ENCODE assay signal across 20 mouse cellular contexts in genomic region chr12:107723860-107724320, GRCm38 (mm10).
A peak's percentile ranks its signal among the peaks of the same experiment; 100 is the strongest.
DNase-seq lines count a peak whose midpoint lies in the region; ATAC-seq lines count a peak whose summit lies in the region.
"Had no signal": no experiment of that assay in that cellular context is flagged by ENCODE, and none has a peak within 500 bp of the region (broad histone marks: within the 10 kb centered on the region; RNA-seq: fewer than 3 reads in every experiment).

No protein-coding gene starts in this region.

- no peak overlapping the region for H3K9ac ChIP-seq in hindbrain, embryonic 12.5 days
- no peak overlapping the region for H3K9ac ChIP-seq in hindbrain, embryonic 16.5 days (ENCODE audit: low read depth, low read length)
- no peak overlapping the region for H3K9ac ChIP-seq in midbrain, embryonic 15.5 days
- H3K9ac ChIP-seq: intestine, embryonic 15.5 days; neural tube, embryonic 15.5 days had no signal

- H3K36me3 ChIP-seq in hindbrain, embryonic 12.5 days = no peaks in the 10 kb centered on the region
- H3K36me3 ChIP-seq in hindbrain, embryonic 16.5 days (ENCODE audit: control insufficient read depth, insufficient read depth, low read length) = no peaks in the 10 kb centered on the region
- H3K36me3 ChIP-seq in limb, embryonic 10.5 days = no peaks in the 10 kb centered on the region
- no peaks in the 10 kb centered on the region for H3K36me3 ChIP-seq in midbrain, embryonic 15.5 days (replicated peaks)
- H3K36me3 ChIP-seq: intestine, embryonic 15.5 days; neural tube, embryonic 15.5 days had no signal

- H3K9me3 ChIP-seq in hindbrain, embryonic 12.5 days (replicated peaks) = no peaks in the 10 kb centered on the region
- 0 out of 2 replicates have a peak, but pooled peaks cover 3% of the 10 kb centered on the region for H3K9me3 ChIP-seq in hindbrain, embryonic 16.5 days (ENCODE audit: control insufficient read depth, low read length)
- no peaks in the 10 kb centered on the region for H3K9me3 ChIP-seq in limb, embryonic 10.5 days (replicated peaks)
- no peaks in the 10 kb centered on the region for H3K9me3 ChIP-seq in midbrain, embryonic 15.5 days
- H3K9me3 ChIP-seq: intestine, embryonic 15.5 days; neural tube, embryonic 15.5 days had no signal

- H3K4me1 ChIP-seq in hindbrain, embryonic 12.5 days = peaks cover 22% of the 10 kb centered on the region
- peaks cover 8% of the 10 kb centered on the region for H3K4me1 ChIP-seq in hindbrain, embryonic 16.5 days (ENCODE audit: control insufficient read depth, insufficient read depth, low read depth, low read length)
- peaks cover 37% of the 10 kb centered on the region for H3K4me1 ChIP-seq in limb, embryonic 10.5 days
- peaks cover 19% of the 10 kb centered on the region for H3K4me1 ChIP-seq in midbrain, embryonic 15.5 days
- H3K4me1 ChIP-seq: intestine, embryonic 15.5 days had no signal

- H3K4me2 ChIP-seq in hindbrain, embryonic 12.5 days (replicated peaks) = no peak overlapping the region
- H3K4me2 ChIP-seq in hindbrain, embryonic 16.5 days (ENCODE audit: low read length) = no peak overlapping the region
- H3K4me2 ChIP-seq in midbrain, embryonic 15.5 days = no peak overlapping the region; the same call in 1 of the 2 replicates
- H3K4me2 ChIP-seq: intestine, embryonic 15.5 days; neural tube, embryonic 15.5 days had no signal

- WGBS in hindbrain, embryonic 12.5 days = 43% methylated on average over 14 of the region's 14 CpGs
- 29% methylated on average over 14 of the region's 14 CpGs for WGBS in hindbrain, embryonic 16.5 days
- WGBS in limb, embryonic 10.5 days = 62% methylated on average over 14 of the region's 14 CpGs
- 19% methylated on average over 14 of the region's 14 CpGs for WGBS in midbrain, embryonic 15.5 days

- peak overlapping the region; percentile 8; the same call in 1 of the 2 replicates for H3K27ac ChIP-seq in hindbrain, embryonic 12.5 days
- H3K27ac ChIP-seq in hindbrain, embryonic 16.5 days (ENCODE audit: low read depth, low read length) = no peak overlapping the region
- peak overlapping the region; percentile 77 for H3K27ac ChIP-seq in limb, embryonic 10.5 days
- H3K27ac ChIP-seq in midbrain, embryonic 15.5 days = peak overlapping the region; percentile 53
- H3K27ac ChIP-seq: heart, adult 2 months; intestine, embryonic 15.5 days; neural tube, embryonic 15.5 days; stomach, postnatal 0 days had no signal

- H3K4me3 ChIP-seq in hindbrain, embryonic 12.5 days = no peak overlapping the region
- no peak overlapping the region for H3K4me3 ChIP-seq in hindbrain, embryonic 16.5 days (ENCODE audit: low read length)
- no peak overlapping the region for H3K4me3 ChIP-seq in limb, embryonic 10.5 days
- no peak overlapping the region for H3K4me3 ChIP-seq in midbrain, embryonic 15.5 days
- H3K4me3 ChIP-seq: heart, adult 2 months; intestine, embryonic 15.5 days; myocyte; neural tube, embryonic 15.5 days had no signal

- no peak for ATAC-seq in hindbrain, embryonic 12.5 days (ENCODE audit: low FRiP score)
- no peak for ATAC-seq in hindbrain, embryonic 16.5 days
- ATAC-seq in midbrain, embryonic 15.5 days (replicated peaks) = peak; percentile 54
- ATAC-seq: intestine, embryonic 15.5 days; lung, postnatal 0 days had no signal

- peak; percentile 38 for DNase-seq in embryo, embryonic 10.5 days (ENCODE audit: low spot score)
- DNase-seq in embryo, embryonic 10 days (ENCODE audit: low spot score) = no peak
- no peak for DNase-seq in limb, embryonic 10.5 days (ENCODE audit: low spot score)
- DNase-seq in adrenal gland, adult 2 months = no peak
- no peak for DNase-seq in neural tube, embryonic 10.5 days (ENCODE audit: extremely low spot score, low spot score)
- DNase-seq: adrenal gland, adult 8-10 months; cerebellum, adult 9-11 months; gastrocnemius, postnatal 14 days; heart, adult 2 months; heart, postnatal 4 days; kidney, postnatal 36 days; right cerebral cortex, postnatal 4 days had no signal

- no peaks in the 10 kb centered on the region for H3K27me3 ChIP-seq in hindbrain, embryonic 12.5 days
- no peaks in the 10 kb centered on the region for H3K27me3 ChIP-seq in hindbrain, embryonic 16.5 days (replicated peaks; ENCODE audit: control insufficient read depth, insufficient read depth, low read length)
- no peaks in the 10 kb centered on the region for H3K27me3 ChIP-seq in limb, embryonic 10.5 days (ENCODE audit: low read depth, poor library complexity, severe bottlenecking)
- 0 out of 2 replicates have a peak, but pooled peaks cover 4% of the 10 kb centered on the region for H3K27me3 ChIP-seq in midbrain, embryonic 15.5 days (replicated peaks)
- H3K27me3 ChIP-seq: intestine, embryonic 15.5 days; neural tube, embryonic 15.5 days had no signal
